Mouse (Mus musculus) neutrophil, adult 5-6 weeks (primary cell): ENCODE data around the gene Pklr. TPM values are rescaled to one million over a fixed set of nuclear protein-coding genes. Genes with fewer than 3 reads are reported as not detected.
"Not testable (repeated sequence)": the region's sequence is repeated elsewhere in the genome, so short reads cannot be mapped to it uniquely, and the experiment has no call there.

Experiments used
- ATAC-seq: fragments of 151-379, 151-347 bp; 2 replicates; pipeline ENCODE4 v1.8.0; 2017; ENCODE audit warnings: mild to moderate bottlenecking, moderate TSS enrichment; ENCODE audit not compliant: insufficient number of reproducible peaks, poor library complexity, low FRiP score, severe bottlenecking; ENCODE audit errors: extremely low read depth
- total RNA-seq: library from RNA; stranded (forward); fragments of 200-1000 nt; gene quantifications from 2 replicates; pipeline ENCODE4 v1.2.3, GENCODE M21; 2017

The Pklr gene
- total RNA-seq, 1 experiment from 2014 or later: not detected

DNA sequence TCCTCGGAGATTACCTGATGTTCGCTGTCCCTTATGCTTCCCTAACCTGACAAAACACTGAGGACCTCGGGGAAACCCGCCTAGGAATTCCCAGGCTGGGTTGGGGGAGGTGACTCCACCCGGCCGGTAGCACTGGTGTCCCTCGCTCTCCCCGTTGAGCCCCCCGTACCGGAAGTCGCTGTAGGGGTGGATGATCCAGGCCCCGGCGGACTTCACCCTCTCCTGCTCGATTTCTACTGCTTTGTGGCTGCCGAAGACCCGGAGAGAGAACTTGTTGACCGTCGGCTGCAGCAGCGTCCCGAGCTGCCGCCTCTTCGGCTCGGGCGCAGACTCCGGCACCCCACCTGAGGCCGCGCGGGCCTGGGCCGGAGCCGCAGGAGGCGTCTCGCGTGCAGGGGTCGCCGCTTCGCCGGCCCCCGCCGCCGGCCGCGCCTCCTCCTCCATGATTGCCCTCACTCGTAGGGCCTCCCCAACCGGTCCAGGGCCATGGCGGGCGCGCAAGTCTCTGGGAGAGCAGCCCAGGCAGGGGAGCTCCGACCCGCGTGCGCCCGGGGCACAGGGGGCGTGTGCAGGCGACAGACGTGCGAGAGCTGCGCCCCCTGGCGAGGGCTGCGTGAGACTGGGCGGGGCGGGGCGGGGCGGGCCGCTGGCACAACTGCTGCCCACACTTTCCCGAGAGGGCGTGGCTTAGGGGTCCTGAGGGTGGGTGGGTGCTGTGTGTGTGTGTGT is 23.8 kb downstream of the Pklr start, which contains the start of gene Hcn3:
Hcn3 (minus strand) TSS at position 581 of the 729 bp plus-strand sequence.
- peak; percentile 35; the same call in 1 of the 2 replicates for ATAC-seq

DNA sequence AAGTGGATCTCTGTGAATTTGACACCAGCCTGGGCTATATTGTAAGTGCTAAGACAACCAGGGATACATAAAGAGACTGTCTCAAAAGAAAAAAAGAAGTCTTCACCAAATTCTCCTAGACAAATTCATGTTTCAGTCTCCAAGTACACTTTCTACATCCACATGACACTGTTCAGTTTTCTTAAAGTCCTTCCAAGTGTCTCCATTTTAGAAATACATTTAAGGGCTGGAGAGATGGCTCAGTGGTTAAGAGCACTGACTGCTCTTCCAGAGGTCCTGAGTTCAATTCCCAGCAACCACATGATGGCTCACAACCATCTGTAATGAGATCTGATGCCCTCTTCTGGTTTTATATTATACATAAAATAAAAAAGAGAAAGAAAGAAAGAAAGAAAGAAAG is 25.3 kb downstream of the Pklr start:
- not testable (repeated sequence) for ATAC-seq

DNA sequence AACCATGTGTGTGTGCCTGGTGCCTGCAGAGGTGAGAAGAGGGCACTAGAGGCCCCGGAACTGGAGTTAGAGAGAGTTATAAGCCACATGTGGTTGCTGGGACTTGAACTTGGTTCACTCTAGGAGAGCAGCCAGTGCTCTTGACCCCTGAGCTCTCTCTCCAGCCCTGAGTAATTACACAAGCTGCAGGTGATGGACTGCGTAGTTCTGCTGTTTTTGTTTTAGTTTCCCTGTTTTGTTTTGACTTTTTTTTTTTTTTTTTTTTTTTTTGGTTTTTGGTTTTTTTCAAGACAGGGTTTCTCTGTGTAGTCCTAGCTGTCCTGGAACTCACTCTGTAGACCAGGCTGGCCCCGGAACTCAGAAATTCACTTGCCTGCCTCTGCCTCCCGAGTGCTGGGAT is 25.8 kb downstream of the Pklr start:
- ATAC-seq: no peak

DNA sequence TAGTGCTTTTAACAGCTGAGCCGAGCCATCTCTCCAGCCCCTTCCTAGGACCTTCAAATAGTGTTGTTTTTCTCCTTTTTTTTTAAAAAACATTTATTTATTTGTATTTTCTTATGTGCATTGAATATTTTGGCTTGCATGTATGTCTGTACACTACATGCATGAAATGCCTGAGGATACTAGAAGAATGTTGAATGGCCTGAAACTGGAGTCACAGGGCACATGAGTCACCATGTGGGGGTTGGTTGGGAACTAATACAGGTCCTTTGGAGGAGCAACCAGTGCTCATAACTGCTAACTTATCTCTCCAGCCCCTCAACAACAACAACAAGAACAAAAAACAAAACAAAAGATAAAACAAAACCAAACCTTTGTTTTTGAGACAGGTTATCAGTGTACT is 27.2 kb downstream of the Pklr start:
- ATAC-seq: no peak

DNA sequence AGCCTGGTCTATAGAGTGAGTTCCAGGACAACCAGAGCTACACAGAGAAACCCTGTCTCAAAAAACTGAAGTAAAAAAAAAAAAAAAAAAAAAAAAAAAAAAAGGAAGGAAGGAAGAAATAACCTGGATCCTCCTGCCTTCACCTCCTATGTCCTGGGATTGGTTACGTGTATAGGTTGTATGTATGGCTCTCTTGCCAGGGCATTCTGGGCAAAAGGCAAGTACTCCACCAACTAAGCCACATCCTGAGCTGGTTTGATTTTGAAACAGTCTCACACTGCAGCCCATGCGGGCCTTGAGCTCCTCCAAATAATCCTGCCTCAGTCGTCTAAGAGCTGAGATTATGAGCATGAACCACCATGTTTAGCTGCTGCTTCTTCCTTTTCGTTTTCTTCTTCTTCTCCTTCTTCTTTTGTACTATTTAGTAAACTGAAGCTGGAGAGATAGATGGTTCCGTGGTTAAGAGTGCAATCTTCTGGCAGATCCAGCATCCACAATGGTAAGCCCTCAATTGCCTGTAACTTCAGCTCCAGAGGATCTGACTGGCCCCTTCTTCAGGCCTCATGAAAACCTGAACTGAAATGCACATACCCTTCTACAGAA is 27.8 kb downstream of the Pklr start:
- ATAC-seq: no peak

DNA sequence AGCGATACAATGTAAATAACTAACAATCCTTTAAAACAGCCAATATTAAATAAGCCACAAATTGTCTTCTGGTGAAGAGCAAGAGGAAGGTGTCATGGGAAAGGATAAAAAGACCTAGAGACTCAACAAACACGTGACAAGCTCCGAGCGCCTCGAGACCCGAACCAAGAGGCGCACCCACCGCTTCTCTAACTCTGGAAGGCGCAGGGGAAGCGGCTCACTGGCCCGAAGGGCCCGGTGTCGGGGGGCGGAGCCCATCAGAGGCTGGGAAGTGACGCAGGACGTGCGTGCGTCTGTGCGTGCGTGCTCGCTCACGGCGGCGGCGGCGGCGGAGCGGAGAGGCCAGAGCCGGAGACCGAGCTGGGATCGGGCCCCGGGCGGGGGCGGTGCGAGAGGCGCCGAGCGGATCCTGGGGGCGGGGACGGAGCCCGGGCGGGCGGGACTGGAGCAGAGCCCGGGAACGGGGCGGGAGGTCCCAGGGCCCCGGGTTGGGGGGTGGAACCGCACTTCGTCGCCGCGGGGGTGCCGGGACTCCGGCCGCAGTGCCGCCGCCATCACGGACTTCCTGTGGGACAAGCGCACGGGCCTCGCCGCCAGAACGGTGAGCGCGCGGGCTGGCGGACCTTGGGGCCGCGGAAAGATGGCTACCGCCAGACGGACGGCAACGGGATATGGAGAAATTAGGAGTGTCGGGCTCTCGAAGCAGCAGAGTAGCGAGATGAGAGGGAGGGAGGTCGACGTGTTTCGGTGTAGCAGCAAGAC is 28.7 kb downstream of the Pklr start, which contains the start of gene Clk2:
Clk2 (plus strand) TSS at position 290 of the 762 bp plus-strand sequence.
- peak; percentile 93 for ATAC-seq

DNA sequence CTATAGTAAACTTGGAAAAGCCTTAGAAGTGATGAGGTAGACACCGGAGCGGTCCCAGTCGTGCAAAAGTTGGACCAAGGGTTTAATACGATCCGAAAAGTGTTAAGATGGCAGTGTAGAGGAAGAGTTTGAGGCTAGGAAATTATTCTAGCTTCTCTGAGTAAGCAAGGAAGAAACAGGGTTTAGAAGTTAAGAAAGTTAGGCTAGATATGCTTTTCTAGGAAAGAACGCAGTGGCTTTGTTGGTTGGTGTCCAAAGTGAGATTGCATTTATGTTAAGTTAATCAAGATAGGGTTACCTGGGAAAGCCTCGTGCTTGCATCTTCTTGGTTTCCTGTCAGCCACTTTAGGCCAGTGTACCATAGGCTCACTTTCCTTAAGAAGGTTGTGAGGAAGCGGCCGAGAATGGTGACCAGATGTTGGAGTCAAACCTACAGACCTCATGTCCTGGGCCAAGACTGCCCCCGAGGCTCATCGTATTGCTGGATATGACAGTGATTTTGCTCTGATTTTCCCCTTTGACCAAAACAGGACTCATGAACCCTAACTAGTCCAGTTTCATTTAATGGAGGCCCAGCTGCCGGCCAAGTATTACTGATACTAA is 29.4 kb downstream of the Pklr start:
- ATAC-seq: no peak

DNA sequence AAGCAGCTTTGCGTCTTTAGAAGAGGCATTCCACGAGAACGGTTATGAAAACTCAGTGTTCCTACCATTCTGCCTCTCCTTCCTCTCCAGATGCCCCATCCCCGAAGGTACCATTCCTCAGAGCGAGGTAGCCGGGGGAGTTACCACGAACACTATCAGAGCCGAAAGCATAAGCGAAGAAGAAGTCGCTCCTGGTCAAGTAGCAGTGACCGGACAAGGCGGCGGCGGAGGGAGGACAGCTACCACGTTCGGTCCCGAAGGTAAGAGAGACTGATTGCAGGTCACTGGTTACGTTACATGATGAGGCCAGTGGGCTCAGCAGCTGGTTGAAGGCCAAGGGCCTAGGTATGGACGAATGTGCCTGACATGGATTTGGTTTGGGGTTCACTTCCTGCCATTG is 31.0 kb downstream of the Pklr start:
- no peak for ATAC-seq

DNA sequence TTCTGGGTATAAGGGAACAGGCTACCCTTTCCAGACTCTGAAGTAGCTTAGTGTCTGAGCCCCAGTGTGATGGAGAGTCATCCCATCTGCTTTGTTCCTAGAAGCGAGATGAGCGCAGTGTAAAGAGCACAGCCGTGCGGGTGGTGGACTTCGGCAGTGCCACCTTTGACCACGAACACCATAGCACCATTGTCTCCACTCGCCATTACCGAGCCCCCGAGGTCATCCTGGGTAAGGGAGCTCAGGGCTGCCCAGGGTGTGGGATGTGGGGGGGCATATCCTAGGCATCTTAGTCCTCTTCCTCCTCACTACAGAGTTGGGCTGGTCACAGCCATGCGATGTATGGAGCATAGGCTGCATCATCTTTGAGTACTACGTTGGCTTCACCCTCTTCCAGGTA is 38.9 kb downstream of the Pklr start:
- no peak for ATAC-seq

DNA sequence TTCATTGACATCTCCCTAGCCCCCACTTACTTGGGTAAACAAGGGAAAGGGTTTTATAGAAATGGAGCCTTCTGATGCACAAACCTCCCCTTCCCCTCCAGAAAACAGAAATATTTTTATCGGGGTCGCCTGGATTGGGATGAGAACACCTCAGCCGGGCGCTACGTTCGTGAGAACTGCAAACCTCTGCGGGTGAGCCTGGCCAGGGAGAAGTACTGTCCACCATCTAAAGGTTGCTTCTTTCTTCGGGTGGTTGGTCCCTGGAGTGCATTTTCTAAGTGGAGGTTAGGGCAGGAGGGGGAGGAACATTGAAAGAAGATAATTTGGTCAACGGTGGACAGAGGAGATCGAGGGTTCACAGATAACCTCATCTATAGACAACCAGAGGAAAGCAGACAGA is 39.6 kb downstream of the Pklr start:
- no peak for ATAC-seq

DNA sequence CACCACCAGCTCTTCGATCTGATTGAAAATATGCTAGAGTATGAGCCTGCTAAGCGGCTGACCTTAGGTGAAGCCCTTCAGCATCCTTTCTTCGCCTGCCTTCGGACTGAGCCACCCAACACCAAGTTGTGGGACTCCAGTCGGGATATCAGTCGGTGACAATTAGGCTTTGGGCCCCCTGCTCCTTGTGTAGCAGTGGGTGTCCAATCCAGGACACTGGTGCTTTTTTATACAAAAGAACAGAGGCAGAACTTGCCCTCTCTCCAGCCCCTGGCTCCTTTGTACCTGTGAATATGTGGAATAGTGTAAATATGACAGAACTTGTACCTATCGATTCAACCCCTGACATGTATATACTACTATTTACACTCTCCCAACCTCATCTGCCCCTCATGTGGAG is 40.5 kb downstream of the Pklr start:
- ATAC-seq: no peak

DNA sequence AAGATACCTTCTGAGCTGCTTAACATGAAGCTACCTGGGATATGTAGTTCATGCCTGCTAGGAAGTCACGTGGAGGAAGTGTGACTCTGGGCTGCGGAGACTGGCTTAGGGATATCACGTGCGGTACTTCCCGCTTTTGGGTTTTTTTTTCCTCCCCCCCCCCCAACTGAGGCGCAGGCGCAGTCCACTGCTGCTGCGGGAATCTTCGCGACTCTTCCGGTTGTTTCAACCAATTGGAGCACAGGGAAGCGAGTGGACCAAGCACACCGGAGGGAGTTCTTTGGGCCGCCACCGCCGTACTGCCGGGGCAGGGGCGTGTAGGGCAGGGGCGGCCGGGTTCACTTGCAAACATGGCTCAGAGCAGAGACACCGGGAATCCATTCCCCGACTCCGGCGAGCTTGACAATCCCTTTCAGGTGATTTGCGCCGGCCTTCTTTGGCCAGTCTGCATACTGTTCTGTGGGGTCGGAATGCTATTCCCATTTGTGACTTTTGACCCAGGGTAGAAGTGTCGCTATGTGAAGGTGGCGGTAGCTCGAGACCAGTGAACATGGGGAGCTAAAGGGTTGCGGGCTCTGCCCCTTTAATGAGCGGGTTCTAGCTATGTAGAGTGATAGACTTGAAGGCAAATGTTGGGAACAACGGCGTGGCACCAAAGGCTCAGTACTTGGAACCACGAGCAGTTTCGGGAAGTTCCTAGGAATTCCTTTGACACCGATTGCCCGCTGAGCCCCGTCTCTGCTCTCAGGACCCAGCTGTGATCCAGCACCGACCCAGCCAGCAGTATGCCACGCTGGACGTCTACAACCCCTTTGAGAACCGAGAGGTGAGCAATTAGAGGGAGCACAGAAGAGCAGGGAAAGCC is 41.5 kb downstream of the Pklr start, which contains the start of gene Scamp3:
Scamp3 (plus strand) TSS at position 232 of the 865 bp plus-strand sequence.
- peak; percentile 90 for ATAC-seq

DNA sequence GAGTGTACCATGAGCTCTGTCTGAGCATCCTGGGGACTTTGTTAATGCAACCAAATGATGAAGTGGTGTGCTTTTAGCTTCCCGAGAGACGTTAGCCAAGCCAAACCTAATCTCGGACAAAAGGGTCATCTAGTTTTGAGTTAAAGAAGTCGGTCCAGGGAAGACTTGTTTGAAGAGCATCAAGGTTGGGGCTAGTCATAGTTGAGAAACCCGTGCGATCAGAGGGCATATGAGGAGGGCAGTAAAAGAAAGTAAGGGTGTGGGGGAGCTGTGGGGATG is 42.1 kb downstream of the Pklr start:
- ATAC-seq: no peak

DNA sequence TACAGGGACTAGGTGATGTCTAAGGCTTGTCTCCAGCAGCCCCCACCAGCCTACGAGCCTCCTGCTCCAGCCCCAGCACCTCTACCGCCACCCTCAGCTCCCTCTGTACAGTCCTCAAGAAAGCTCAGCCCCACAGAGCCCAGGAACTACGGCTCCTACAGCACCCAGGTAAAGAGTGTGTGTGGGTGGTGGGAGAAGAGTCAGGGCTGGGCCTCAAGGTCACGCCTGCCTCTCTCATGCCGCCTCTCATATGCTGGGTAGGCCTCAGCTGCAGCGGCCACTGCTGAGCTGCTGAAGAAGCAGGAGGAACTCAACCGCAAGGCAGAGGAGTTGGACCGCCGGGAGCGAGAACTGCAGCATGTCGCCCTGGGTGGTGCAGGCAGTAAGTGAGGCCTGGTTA is 43.1 kb downstream of the Pklr start:
- no peak for ATAC-seq

DNA sequence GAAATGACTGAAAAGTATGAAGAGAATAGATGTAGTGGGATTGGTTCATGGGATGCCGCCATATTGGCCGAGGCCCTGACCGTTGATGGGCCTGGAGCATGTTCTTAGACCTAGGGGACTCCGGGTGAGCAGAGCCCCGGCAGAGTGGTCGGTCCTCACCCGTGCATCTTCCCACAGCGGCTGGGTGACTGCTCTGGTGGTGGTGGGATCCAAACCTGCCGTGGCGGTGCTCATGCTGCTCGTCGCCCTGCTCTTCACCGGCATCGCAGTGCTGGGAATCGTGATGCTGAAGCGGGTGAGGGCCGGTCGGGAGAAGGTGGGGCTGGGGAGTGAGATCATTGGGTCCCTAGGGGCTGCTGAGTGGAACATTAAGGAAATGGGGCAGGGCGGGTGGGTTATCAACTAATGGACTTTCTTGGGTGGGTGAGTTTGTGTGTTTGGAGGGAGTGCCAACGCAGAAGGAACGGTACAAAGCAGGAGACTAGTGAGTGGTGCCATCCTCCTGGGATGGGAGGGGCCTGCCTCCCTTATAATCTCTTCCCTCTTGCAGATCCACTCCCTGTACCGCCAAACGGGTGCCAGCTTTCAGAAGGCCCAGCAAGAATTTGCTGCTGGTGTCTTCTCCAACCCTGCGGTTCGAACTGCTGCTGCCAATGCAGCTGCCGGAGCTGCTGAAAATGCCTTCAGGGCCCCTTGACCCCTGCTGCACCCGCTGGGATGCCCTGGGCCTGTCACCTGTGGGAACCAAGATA is 46.0 kb downstream of the Pklr start:
- ATAC-seq: no peak

DNA sequence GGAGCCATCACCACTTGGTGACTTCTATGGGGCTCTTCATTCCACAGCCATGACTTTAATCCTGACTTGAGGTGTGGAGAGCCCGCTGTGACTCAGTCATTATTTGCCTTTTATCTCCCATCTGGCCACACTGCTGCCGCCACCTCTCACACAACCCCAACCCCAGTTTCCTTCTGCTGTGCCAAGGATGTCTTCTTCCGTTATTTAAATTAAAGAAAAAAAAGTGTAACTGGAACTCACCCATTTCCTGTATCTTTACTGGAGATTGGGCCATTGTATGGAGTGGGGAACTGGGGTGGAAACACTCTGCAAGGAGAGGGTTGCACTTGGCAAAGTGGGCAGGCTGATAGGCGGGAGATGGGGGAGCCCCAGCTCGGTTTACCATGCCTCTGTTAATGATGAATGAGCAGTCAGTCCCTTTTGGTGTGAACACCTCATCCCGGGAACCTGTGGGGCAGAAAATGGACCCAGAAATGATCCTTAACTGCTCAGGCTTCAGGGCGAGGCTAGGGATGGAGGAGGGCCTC is 46.7 kb downstream of the Pklr start:
- no peak for ATAC-seq

DNA sequence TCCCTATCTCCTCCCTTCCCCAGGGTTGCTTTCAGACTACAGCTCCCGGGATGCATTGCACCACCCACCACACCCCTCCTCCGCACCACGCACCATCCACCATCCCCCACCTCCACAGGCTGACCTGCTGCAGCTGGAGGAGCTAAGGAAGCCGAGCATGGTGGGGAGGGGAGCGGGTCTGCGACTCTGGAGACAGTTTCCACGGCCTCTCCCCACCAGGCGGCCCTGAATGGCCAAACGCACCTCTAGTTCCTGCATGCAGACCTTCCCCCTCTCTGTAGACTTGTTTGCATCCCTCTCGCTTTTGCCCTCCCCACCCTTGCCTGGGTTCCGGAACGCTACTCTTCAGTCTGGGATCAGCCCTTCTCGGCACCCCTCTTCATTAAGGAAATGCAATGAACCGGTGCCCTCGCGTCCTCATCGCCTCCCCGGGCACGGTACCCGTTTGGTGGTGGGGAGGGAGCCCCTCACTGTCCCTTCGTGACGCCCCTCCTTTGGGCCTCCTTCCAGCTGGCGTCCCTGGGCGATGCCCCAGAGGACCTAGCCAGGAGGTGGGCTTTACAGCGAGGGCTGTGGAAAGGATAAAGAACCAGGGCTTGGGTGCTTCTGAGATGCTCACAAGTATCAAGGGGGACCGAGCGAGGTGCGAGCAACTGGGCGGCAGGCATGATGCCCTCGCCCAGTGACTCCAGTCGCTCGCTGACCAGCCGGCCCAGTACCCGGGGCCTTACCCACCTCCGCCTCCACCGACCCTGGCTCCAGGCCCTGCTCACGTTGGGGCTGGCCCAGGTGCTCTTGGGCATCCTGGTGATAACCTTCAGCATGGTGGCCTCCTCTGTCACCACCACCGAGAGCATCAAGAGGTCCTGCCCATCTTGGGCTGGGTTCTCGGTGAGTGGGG is 47.4 kb downstream of the Pklr start, which contains the start of gene Fam189b:
Fam189b (plus strand) TSS at position 86 of the 901 bp plus-strand sequence.
- ATAC-seq: no peak; the same call in 1 of the 2 replicates
